Mouse (Mus musculus): ENCODE results near the gene Kif27.

The Kif27 gene

GRCm38 (mm10) chr13:58364353-58365175 is 5.6 kb upstream of the Kif27 start:
- no peak for DNase-seq

GRCm38 (mm10) chr13:58359304-58359653 is 357 bp upstream of the Kif27 start:
- DNase-seq, result no peak

- no peak for DNase-seq
Measured at GRCm38 (mm10) chr13:58352996-58353395, 5.9 kb downstream of the Kif27 start.

- no peak for DNase-seq
Measured at GRCm38 (mm10) chr13:58350606-58351005, 8.3 kb downstream of the Kif27 start.

GRCm38 (mm10) chr13:58344505-58344904 is 14.4 kb downstream of the Kif27 start:
- DNase-seq, result peak; percentile 28

GRCm38 (mm10) chr13:58337456-58337855 is 21.5 kb downstream of the Kif27 start:
- no peak for DNase-seq

GRCm38 (mm10) chr13:58334116-58334515 is 24.8 kb downstream of the Kif27 start:
- DNase-seq, result no peak

- DNase-seq, result no peak
Measured at GRCm38 (mm10) chr13:58317768-58318167, 41.2 kb downstream of the Kif27 start.

GRCm38 (mm10) chr13:58314991-58315390 is 43.9 kb downstream of the Kif27 start:
- DNase-seq, result no peak

- DNase-seq, result no peak
Measured at GRCm38 (mm10) chr13:58313758-58314157, 45.2 kb downstream of the Kif27 start.

GRCm38 (mm10) chr13:58311351-58311750 is 47.6 kb downstream of the Kif27 start:
- DNase-seq, result no peak

GRCm38 (mm10) chr13:58309499-58309898 is 49.4 kb downstream of the Kif27 start:
- DNase-seq, result no peak

GRCm38 (mm10) chr13:58307453-58307852 is 51.5 kb downstream of the Kif27 start:
- DNase-seq, result no peak

GRCm38 (mm10) chr13:58305230-58305629 is 53.7 kb downstream of the Kif27 start:
- no peak for DNase-seq

GRCm38 (mm10) chr13:58302421-58303145 is 56.3 kb downstream of the Kif27 start:
- no peak for DNase-seq

- DNase-seq, result no peak
Measured at GRCm38 (mm10) chr13:58301961-58302360, 57.0 kb downstream of the Kif27 start.

- no peak for DNase-seq
Measured at GRCm38 (mm10) chr13:58298756-58299155, 60.2 kb downstream of the Kif27 start.

- no peak for DNase-seq
Measured at GRCm38 (mm10) chr13:58295582-58295981, 63.3 kb downstream of the Kif27 start.

GRCm38 (mm10) chr13:58292811-58293210 is 66.1 kb downstream of the Kif27 start:
- no peak for DNase-seq

GRCm38 (mm10) chr13:58289308-58289707 is 69.6 kb downstream of the Kif27 start:
- DNase-seq, result no peak

GRCm38 (mm10) chr13:58287822-58288221 is 71.1 kb downstream of the Kif27 start:
- peak; percentile 70 for DNase-seq

- DNase-seq, result no peak
Measured at GRCm38 (mm10) chr13:58283466-58283865, 75.5 kb downstream of the Kif27 start.

GRCm38 (mm10) chr13:58281936-58282335 is 77.0 kb downstream of the Kif27 start:
- no peak for DNase-seq

- DNase-seq, result no peak
Measured at GRCm38 (mm10) chr13:58280528-58280927, 78.4 kb downstream of the Kif27 start.
